Mouse (Mus musculus) ES-E14 (cell line): ENCODE measurements at regions not wholly inside any gene's neighbourhood (a gene's known extent, or its start where the extent isn't known, plus 50 kb on each side); places are given as distances from the start of the nearest gene placed in this dataset.

Experiments used
- DNase-seq: peaks from one replicate; pipeline ENCODE4 v3.0.0-alpha.2; 2013; ENCODE audit warnings: low read depth, low spot score
- H3K27ac ChIP-seq: 2 replicates; pipeline ENCODE4 v1.5.1; 2012; ENCODE audit warnings: low read depth, mild to moderate bottlenecking, low read length, moderate library complexity, mixed read lengths; ENCODE audit not compliant: poor library complexity, insufficient read depth, severe bottlenecking
- H3K36me3 ChIP-seq: 2 replicates; pipeline ENCODE4 v1.6.1; 2012; ENCODE audit warnings: mild to moderate bottlenecking, low read length, moderate library complexity, mixed read lengths; ENCODE audit not compliant: control insufficient read depth, poor library complexity, insufficient read depth, severe bottlenecking
- H3K4me1 ChIP-seq, 2 experiments: fragments of 150-350 bp in 1 of 2; sonication (generic) in 1 of 2; 2 replicates each; pipeline ENCODE4 v1.6.1; 2012; ENCODE audit warnings: low read length in 2 of 2, mild to moderate bottlenecking in 1 of 2, mixed read lengths in 1 of 2; ENCODE audit not compliant: control insufficient read depth in 2 of 2, insufficient read depth in 2 of 2, poor library complexity in 1 of 2
- H3K4me3 ChIP-seq, 2 experiments: fragments of 150-350 bp in 1 of 2; sonication (generic) in 1 of 2; 2 replicates each; pipeline ENCODE4 v1.5.1; 2012; ENCODE audit warnings: low read length in 2 of 2, low read depth in 1 of 2, mild to moderate bottlenecking in 1 of 2, mixed read lengths in 1 of 2; ENCODE audit not compliant: insufficient read depth in 1 of 2, poor library complexity in 1 of 2, severe bottlenecking in 1 of 2
- H3K9ac ChIP-seq: 2 replicates; pipeline ENCODE4 v1.6.1; 2012; ENCODE audit warnings: low read depth, mild to moderate bottlenecking, low read length, mixed read lengths; ENCODE audit not compliant: poor library complexity, insufficient read depth, severe bottlenecking
- H3K9me3 ChIP-seq: fragments of 150-350 bp; sonication (generic); 2 replicates; pipeline ENCODE4 v1.6.1; 2012; ENCODE audit warnings: low read depth, mild to moderate bottlenecking, low read length; ENCODE audit not compliant: control insufficient read depth, insufficient read depth
- CHD2 ChIP-seq: IDR thresholded peaks from 2 replicates; pipeline ENCODE4 v1.6.1; 2014; ENCODE audit warnings: mild to moderate bottlenecking, low read depth, low read length, inconsistent platforms
- HCFC1 ChIP-seq: IDR thresholded peaks from 2 replicates; pipeline ENCODE4 v1.6.1; 2012; ENCODE audit warnings: low read length, inconsistent platforms, borderline replicate concordance; ENCODE audit not compliant: insufficient read depth
- MAFK ChIP-seq: IDR thresholded peaks from 2 replicates; pipeline ENCODE4 v1.6.1; 2014; ENCODE audit warnings: mild to moderate bottlenecking, low read depth, low read length, inconsistent platforms; ENCODE audit not compliant: insufficient read depth
- ZC3H11A ChIP-seq: IDR thresholded peaks from 2 replicates; pipeline ENCODE4 v1.6.1; 2012; ENCODE audit warnings: low read depth, mild to moderate bottlenecking, inconsistent platforms, low read length, borderline replicate concordance
- ZNF384 ChIP-seq: IDR thresholded peaks from 2 replicates; pipeline ENCODE4 v1.6.1; 2012; ENCODE audit warnings: low read depth, low read length, inconsistent platforms
- in situ Hi-C, 2 experiments: fragments of 600-800 bp; cut with MboI; formaldehyde crosslinking; loops; one replicate each; pipeline ENCODE4 v1.15.1; 2025; ENCODE audit warnings: low sequenced_read_pairs in 2 of 2, inconsistent platforms in 1 of 2; ENCODE audit not compliant: unreplicated experiment in 2 of 2

DNA sequence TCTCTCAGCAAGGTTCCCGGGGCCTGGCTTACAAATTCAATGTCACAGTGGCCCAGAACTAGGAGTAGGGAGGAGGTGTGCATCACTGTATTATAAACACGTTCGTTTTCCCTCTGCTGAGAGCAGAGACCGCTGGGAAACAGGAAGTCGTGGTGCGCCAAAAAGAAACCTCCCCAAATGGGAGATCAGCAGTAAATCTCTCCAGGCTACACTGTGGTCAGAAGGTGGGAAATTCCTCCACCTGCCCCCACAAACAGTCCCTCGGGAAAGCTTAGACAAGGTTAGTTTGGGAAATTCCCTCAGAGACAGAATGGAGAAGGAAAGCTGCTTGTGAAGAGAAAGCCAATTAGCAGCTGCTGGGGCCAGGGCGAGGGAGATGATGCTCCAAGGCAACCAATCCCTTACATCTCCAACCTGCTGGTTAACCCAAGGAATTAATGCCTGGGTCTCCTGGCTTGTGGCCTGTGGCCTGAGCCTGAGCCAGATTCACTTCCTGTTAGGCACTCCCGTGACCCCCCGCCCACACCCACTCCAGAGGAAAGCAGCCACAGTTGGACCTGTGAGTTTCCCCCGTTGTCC is 57.2 kb upstream of the Peli1 start:
- no peak overlapping the region for H3K27ac ChIP-seq
- DNase-seq: no peak
- no peaks in the 10 kb centered on the region for H3K9me3 ChIP-seq
- peaks cover 0 to 9% of the 10 kb centered on the region in 2 experiments; a peak in 2 of 4 replicates for H3K4me1 ChIP-seq
- H3K4me3 ChIP-seq: 0 out of 4 replicates have a peak overlapping the region, but pooled peaks of 1 of the 2 experiments have one; percentile 1
- TF ChIP-seq HCFC1 (no peak), MAFK (no peak), ZNF384 (no peak), CHD2 (no peak), ZC3H11A (no peak)
- in situ Hi-C loops: no loop called here
- H3K36me3 ChIP-seq: no peaks in the 10 kb centered on the region
- H3K9ac ChIP-seq: no peak overlapping the region

- TF ChIP-seq MAFK: no peak
- TF ChIP-seq ZC3H11A: no peak
- no peak for TF ChIP-seq ZNF384
- no peak for TF ChIP-seq CHD2
- no peak for TF ChIP-seq HCFC1
- Histone ChIP-seq H3K36me3 (no peaks in the 10 kb centered on the region), H3K9me3 (no peaks in the 10 kb centered on the region), H3K4me1 (peaks cover 0 to 9% of the 10 kb centered on the region in 2 experiments; a peak in 2 of 4 replicates), H3K27ac (no peak overlapping the region), H3K9ac (no peak overlapping the region), H3K4me3 (no peak overlapping the region)
- in situ Hi-C loops: no loop called here
- DNase-seq: no peak
These were observed 54.8 kb upstream of the Peli1 start for GRCm38 (mm10) chr11:21036161-21036916.

DNA sequence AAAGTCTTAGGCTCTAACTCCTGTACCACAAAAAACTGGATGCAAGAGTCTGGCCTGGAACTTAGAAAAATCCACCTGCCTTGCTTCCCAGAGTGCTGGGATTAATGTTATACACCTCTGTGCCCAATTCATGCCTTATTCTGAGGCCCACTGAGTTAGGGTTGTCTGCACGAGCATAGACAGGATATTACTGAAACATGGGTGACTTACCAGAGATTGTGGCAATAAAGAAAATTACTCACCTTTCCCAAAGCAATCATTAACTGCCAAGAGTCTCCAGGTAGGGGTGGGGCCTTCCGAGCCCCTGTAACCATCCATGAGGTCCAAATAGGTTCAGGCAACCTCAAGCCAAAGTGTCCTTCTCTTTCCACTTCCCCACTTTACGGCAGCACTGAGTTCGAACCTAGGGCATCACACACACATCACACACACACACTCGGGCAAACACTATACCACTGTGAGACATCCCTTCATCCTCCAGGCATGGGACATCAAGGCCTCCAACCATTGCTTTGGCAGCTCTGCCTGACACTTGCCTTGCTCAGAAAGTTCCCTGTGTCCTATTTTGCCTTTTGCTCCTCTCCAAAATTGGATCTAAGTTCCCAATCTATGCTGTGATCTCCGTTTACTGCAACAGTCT is 53.7 kb upstream of the Peli1 start:
- no peak overlapping the region for H3K9ac ChIP-seq
- TF ChIP-seq MAFK: no peak
- TF ChIP-seq HCFC1: no peak
- no peak for TF ChIP-seq CHD2
- TF ChIP-seq ZC3H11A: no peak
- no peak for TF ChIP-seq ZNF384
- no peaks in the 10 kb centered on the region for H3K9me3 ChIP-seq
- no peak for DNase-seq
- H3K27ac ChIP-seq: no peak overlapping the region
- no peak overlapping the region for H3K4me3 ChIP-seq
- H3K4me1 ChIP-seq: peaks cover 0 to 9% of the 10 kb centered on the region in 2 experiments; a peak in 2 of 4 replicates
- in situ Hi-C loops: no loop called here
- no peaks in the 10 kb centered on the region for H3K36me3 ChIP-seq

GRCm38 (mm10) chr11:21041201-21041600 is 49.9 kb upstream of the Peli1 start:
- in situ Hi-C loops: no loop called here
- no peak for DNase-seq

More at GRCm38 (mm10) chr11:21041201-21041600, 49.9 kb upstream of the Peli1 start:
- H3K27ac ChIP-seq: no peak overlapping the region
- H3K36me3 ChIP-seq: no peaks in the 10 kb centered on the region
- no peaks in the 10 kb centered on the region for H3K4me1 ChIP-seq
- no peak overlapping the region for H3K9ac ChIP-seq
- no peak overlapping the region for H3K4me3 ChIP-seq
- no peaks in the 10 kb centered on the region for H3K9me3 ChIP-seq
- TF ChIP-seq HCFC1 (no peak), MAFK (no peak), ZC3H11A (no peak), ZNF384 (no peak), CHD2 (no peak)
